Mouse (Mus musculus): Measurements from ENCODE around the gene Rere. TPM values are rescaled to one million over a fixed set of nuclear protein-coding genes. Genes with fewer than 3 reads are reported as not detected.
"Not testable (repeated sequence)": the region's sequence is repeated elsewhere in the genome, so short reads cannot be mapped to it uniquely, and the experiment has no call there.

Rere gene
- polyA plus RNA-seq, 1 experiment from 2014 or later: 30.3 TPM

GRCm38 (mm10) chr4:150539846-150540245 is 258.4 kb downstream of the Rere start:
- Histone ChIP-seq H3K27ac (ENCODE audit: low read length) (no peak overlapping the region), H3K9ac (ENCODE audit: low read length) (no peak overlapping the region), H3K36me3 (ENCODE audit: control insufficient read depth, insufficient read depth, low read length) (peaks cover 8% of the 10 kb centered on the region), H3K4me3 (ENCODE audit: low read length) (no peak overlapping the region), H3K4me1 (replicated peaks; ENCODE audit: control insufficient read depth, insufficient read depth, low read length) (peaks cover 23% of the 10 kb centered on the region), H3K9me3 (ENCODE audit: control insufficient read depth, low read length) (no peaks in the 10 kb centered on the region), H3K4me2 (ENCODE audit: low read depth, low read length) (no peak overlapping the region), H3K27me3 (ENCODE audit: control insufficient read depth, insufficient read depth, low read depth, low read length) (no peaks in the 10 kb centered on the region)
- 95% methylated on average over 1 of the region's 1 CpGs for WGBS
- ATAC-seq (ENCODE audit: low read depth): no peak

GRCm38 (mm10) chr4:150540392-150541094 is 259.1 kb downstream of the Rere start:
- no peaks in the 10 kb centered on the region for H3K9me3 ChIP-seq (ENCODE audit: control insufficient read depth, low read length)
- no peaks in the 10 kb centered on the region for H3K27me3 ChIP-seq (ENCODE audit: control insufficient read depth, insufficient read depth, low read depth, low read length)
- peaks cover 8% of the 10 kb centered on the region for H3K36me3 ChIP-seq (ENCODE audit: control insufficient read depth, insufficient read depth, low read length)
- H3K4me1 ChIP-seq (replicated peaks; ENCODE audit: control insufficient read depth, insufficient read depth, low read length): peaks cover 23% of the 10 kb centered on the region
- H3K4me3 ChIP-seq (ENCODE audit: low read length): no peak overlapping the region
- H3K9ac ChIP-seq (ENCODE audit: low read length): no peak overlapping the region
- no peak overlapping the region for H3K27ac ChIP-seq (ENCODE audit: low read length)
- H3K4me2 ChIP-seq (ENCODE audit: low read depth, low read length): no peak overlapping the region
- WGBS: 47% methylated on average over 5 of the region's 5 CpGs
- no peak for ATAC-seq (ENCODE audit: low read depth)

- 63% methylated on average over 7 of the region's 7 CpGs for WGBS
- Histone ChIP-seq H3K27ac (ENCODE audit: low read length) (peak overlapping the region; percentile 55), H3K4me3 (ENCODE audit: low read length) (no peak overlapping the region), H3K36me3 (ENCODE audit: control insufficient read depth, insufficient read depth, low read length) (no peaks in the 10 kb centered on the region), H3K27me3 (ENCODE audit: control insufficient read depth, insufficient read depth, low read depth, low read length) (no peaks in the 10 kb centered on the region), H3K9me3 (ENCODE audit: control insufficient read depth, low read length) (no peaks in the 10 kb centered on the region), H3K9ac (ENCODE audit: low read length) (no peak overlapping the region), H3K4me1 (replicated peaks; ENCODE audit: control insufficient read depth, insufficient read depth, low read length) (peaks cover 11% of the 10 kb centered on the region), H3K4me2 (ENCODE audit: low read depth, low read length) (no peak overlapping the region)
- ATAC-seq (ENCODE audit: low read depth): no peak
Observed at GRCm38 (mm10) chr4:150544231-150544630, 262.8 kb downstream of the Rere start.

GRCm38 (mm10) chr4:150544652-150545258 is 263.3 kb downstream of the Rere start:
- no peaks in the 10 kb centered on the region for H3K27me3 ChIP-seq (ENCODE audit: control insufficient read depth, insufficient read depth, low read depth, low read length)
- H3K4me2 ChIP-seq (ENCODE audit: low read depth, low read length): no peak overlapping the region; the same call in 1 of the 2 replicates
- no peaks in the 10 kb centered on the region for H3K9me3 ChIP-seq (ENCODE audit: control insufficient read depth, low read length)
- no peak overlapping the region; the same call in 1 of the 2 replicates for H3K9ac ChIP-seq (ENCODE audit: low read length)
- peaks cover 11% of the 10 kb centered on the region for H3K4me1 ChIP-seq (replicated peaks; ENCODE audit: control insufficient read depth, insufficient read depth, low read length)
- peak overlapping the region; percentile 55 for H3K27ac ChIP-seq (ENCODE audit: low read length)
- H3K4me3 ChIP-seq (ENCODE audit: low read length): no peak overlapping the region
- 61% methylated on average over 10 of the region's 10 CpGs for WGBS
- peak; percentile 62 for ATAC-seq (ENCODE audit: low read depth)
- no peaks in the 10 kb centered on the region for H3K36me3 ChIP-seq (ENCODE audit: control insufficient read depth, insufficient read depth, low read length)

GRCm38 (mm10) chr4:150545775-150546174 is 264.3 kb downstream of the Rere start:
- no peak overlapping the region for H3K4me3 ChIP-seq (ENCODE audit: low read length)
- no peak for ATAC-seq (ENCODE audit: low read depth)
- 80% methylated on average over 7 of the region's 7 CpGs for WGBS
- H3K27me3 ChIP-seq (ENCODE audit: control insufficient read depth, insufficient read depth, low read depth, low read length): no peaks in the 10 kb centered on the region
- H3K4me1 ChIP-seq (replicated peaks; ENCODE audit: control insufficient read depth, insufficient read depth, low read length): peaks cover 17% of the 10 kb centered on the region
- H3K27ac ChIP-seq (ENCODE audit: low read length): no peak overlapping the region
- H3K36me3 ChIP-seq (ENCODE audit: control insufficient read depth, insufficient read depth, low read length): no peaks in the 10 kb centered on the region
- no peaks in the 10 kb centered on the region for H3K9me3 ChIP-seq (ENCODE audit: control insufficient read depth, low read length)
- no peak overlapping the region for H3K4me2 ChIP-seq (ENCODE audit: low read depth, low read length)
- no peak overlapping the region for H3K9ac ChIP-seq (ENCODE audit: low read length)

GRCm38 (mm10) chr4:150546296-150546695 is 264.9 kb downstream of the Rere start:
- 85% methylated on average over 4 of the region's 4 CpGs for WGBS
- ATAC-seq (ENCODE audit: low read depth): not testable (repeated sequence)

GRCm38 (mm10) chr4:150549393-150549792 is 267.9 kb downstream of the Rere start:
- no peak overlapping the region for H3K4me2 ChIP-seq (ENCODE audit: low read depth, low read length)
- peaks cover 26% of the 10 kb centered on the region for H3K4me1 ChIP-seq (replicated peaks; ENCODE audit: control insufficient read depth, insufficient read depth, low read length)
- H3K4me3 ChIP-seq (ENCODE audit: low read length): no peak overlapping the region
- peak; percentile 34; the same call in 1 of the 2 replicates for ATAC-seq (ENCODE audit: low read depth)
- no peaks in the 10 kb centered on the region for H3K27me3 ChIP-seq (ENCODE audit: control insufficient read depth, insufficient read depth, low read depth, low read length)
- H3K9me3 ChIP-seq (ENCODE audit: control insufficient read depth, low read length): no peaks in the 10 kb centered on the region
- H3K9ac ChIP-seq (ENCODE audit: low read length): no peak overlapping the region
- peak overlapping the region; percentile 63; the same call in 1 of the 2 replicates for H3K27ac ChIP-seq (ENCODE audit: low read length)
- WGBS: 62% methylated on average over 9 of the region's 9 CpGs
- H3K36me3 ChIP-seq (ENCODE audit: control insufficient read depth, insufficient read depth, low read length): no peaks in the 10 kb centered on the region

More at GRCm38 (mm10) chr4:150546296-150546695, 264.9 kb downstream of the Rere start:
- not testable (repeated sequence) for H3K9me3 ChIP-seq (ENCODE audit: control insufficient read depth, low read length); H3K27ac ChIP-seq (ENCODE audit: low read length); H3K36me3 ChIP-seq (ENCODE audit: control insufficient read depth, insufficient read depth, low read length); H3K4me2 ChIP-seq (ENCODE audit: low read depth, low read length); H3K27me3 ChIP-seq (ENCODE audit: control insufficient read depth, insufficient read depth, low read depth, low read length); H3K4me3 ChIP-seq (ENCODE audit: low read length); H3K9ac ChIP-seq (ENCODE audit: low read length)
- peaks cover 23% of the 10 kb centered on the region for H3K4me1 ChIP-seq (replicated peaks; ENCODE audit: control insufficient read depth, insufficient read depth, low read length)

GRCm38 (mm10) chr4:150549989-150550716 is 268.7 kb downstream of the Rere start:
- Histone ChIP-seq H3K4me3 (ENCODE audit: low read length) (no peak overlapping the region), H3K9ac (ENCODE audit: low read length) (no peak overlapping the region), H3K27ac (ENCODE audit: low read length) (peak overlapping the region; percentile 63), H3K9me3 (ENCODE audit: control insufficient read depth, low read length) (no peaks in the 10 kb centered on the region), H3K27me3 (ENCODE audit: control insufficient read depth, insufficient read depth, low read depth, low read length) (no peaks in the 10 kb centered on the region), H3K4me2 (ENCODE audit: low read depth, low read length) (no peak overlapping the region), H3K36me3 (ENCODE audit: control insufficient read depth, insufficient read depth, low read length) (no peaks in the 10 kb centered on the region), H3K4me1 (replicated peaks; ENCODE audit: control insufficient read depth, insufficient read depth, low read length) (peaks cover 21% of the 10 kb centered on the region)
- ATAC-seq (ENCODE audit: low read depth): peak; percentile 87
- 52% methylated on average over 12 of the region's 12 CpGs for WGBS

GRCm38 (mm10) chr4:150551390-150551789 is 269.9 kb downstream of the Rere start:
- no peak overlapping the region for H3K9ac ChIP-seq (ENCODE audit: low read length)
- peaks cover 27% of the 10 kb centered on the region for H3K4me1 ChIP-seq (replicated peaks; ENCODE audit: control insufficient read depth, insufficient read depth, low read length)
- no peak for ATAC-seq (ENCODE audit: low read depth)
- no peak overlapping the region for H3K4me3 ChIP-seq (ENCODE audit: low read length)
- H3K4me2 ChIP-seq (ENCODE audit: low read depth, low read length): no peak overlapping the region
- H3K36me3 ChIP-seq (ENCODE audit: control insufficient read depth, insufficient read depth, low read length): no peaks in the 10 kb centered on the region
- 53% methylated on average over 4 of the region's 4 CpGs for WGBS
- no peak overlapping the region for H3K27ac ChIP-seq (ENCODE audit: low read length)
- H3K27me3 ChIP-seq (ENCODE audit: control insufficient read depth, insufficient read depth, low read depth, low read length): no peaks in the 10 kb centered on the region
- no peaks in the 10 kb centered on the region for H3K9me3 ChIP-seq (ENCODE audit: control insufficient read depth, low read length)

Measured in lung, embryonic 16.5 days (tissue).